Mouse (Mus musculus) adrenal gland, adult 18-20 months (tissue): ENCODE measurements around the gene Sppl2b. TPM values are rescaled to one million over a fixed set of nuclear protein-coding genes. Genes with fewer than 3 reads are reported as not detected.

ENCODE experiments used
- DNase-seq, 2 experiments: peaks; one replicate each; pipeline ENCODE4 v3.0.0; 2021 to 2022; ENCODE audit warnings: low spot score in 2 of 2
- microRNA-seq, 2 experiments: library from miRNA; unstranded; fragments of <30 nt; microRNA quantifications; one replicate each; pipeline ENCODE4 v1.2.0; 2021; ENCODE audit warnings: borderline number of aligned reads in 2 of 2
- total RNA-seq, 2 experiments: library from RNA; stranded (reverse); gene quantifications; 1 replicate in 1 of 2; 2 replicates in 1 of 2; pipeline ENCODE4 v1.2.3; 2021

Gene Sppl2b
- total RNA-seq, 2 experiments from 2014 or later, result 24.0 to 28.3 TPM

DNA sequence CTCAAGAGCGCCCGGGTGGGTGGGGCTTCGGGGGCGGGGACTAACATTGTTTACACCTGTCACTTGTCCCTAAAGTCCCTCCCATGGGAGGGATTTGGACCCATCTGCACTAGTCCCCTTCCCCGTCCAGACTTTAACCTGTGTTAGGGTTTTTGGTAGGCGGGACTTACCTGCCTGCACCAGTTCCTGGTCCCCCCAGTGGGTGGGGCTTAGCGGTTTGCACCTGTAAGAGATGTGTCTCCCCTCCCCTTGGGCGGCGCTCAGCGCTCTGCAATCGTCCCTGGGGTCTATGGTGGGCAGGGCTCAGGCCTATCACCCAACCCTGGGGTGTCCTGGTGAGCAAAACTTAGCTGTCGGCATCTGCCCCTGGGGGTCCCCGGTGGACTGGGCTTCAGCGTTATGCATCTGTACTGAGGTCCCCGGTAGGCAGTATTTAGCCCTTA lies 62.3 kb downstream of the Sppl2b start:
- DNase-seq, result no peak

DNA sequence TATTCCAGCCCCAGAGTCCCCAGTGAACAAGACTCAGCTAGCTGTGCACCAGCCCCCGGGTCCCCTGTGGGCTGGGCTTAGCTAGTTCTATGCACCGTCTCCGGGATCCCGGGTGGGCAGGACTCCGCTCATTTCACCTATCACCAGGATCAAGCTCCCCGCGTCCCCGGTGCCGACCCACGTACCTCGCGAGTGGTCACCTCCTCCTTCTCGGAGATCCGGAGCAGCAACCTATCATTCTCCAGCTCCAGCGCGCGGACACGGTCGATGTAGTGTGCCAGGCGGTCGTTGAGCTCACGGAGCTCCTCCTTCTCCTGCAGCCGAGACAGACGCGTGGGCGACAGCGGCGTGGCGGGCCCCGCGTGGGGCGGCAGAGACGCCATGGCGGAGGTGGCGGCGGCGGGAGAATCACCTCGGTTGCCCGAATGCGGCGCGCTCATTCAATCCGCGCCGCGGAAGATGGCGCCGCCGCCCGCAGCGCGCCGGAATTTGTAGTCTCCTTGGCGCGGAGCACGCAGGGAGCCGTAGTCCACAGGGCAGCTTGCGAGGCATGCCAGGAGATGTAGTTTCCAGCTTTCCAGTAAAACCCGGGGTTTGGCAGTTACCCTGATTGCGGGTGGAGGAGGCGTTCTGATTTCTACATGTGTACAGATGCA lies 62.8 kb downstream of the Sppl2b start, which contains the start of gene Lmnb2:
Lmnb2 (minus strand) TSS at position 467 of the 656 bp plus-strand sequence.
- peak; percentile 62 to 72 for DNase-seq

Small RNAs within 50 kb of the gene (microRNA-seq; reads per million reads assigned to microRNA genes)
- 3.3 to 3.7 reads per million in 2 experiments for gene Mir1982

Other genes with a start within 250 kb of the Sppl2b start
- 1 to 10 TPM; 2.6 to 3.0 TPM for gene Gm49322, start 249.3 kb upstream of the Sppl2b start, total RNA-seq
- 100 to 1,000 TPM; 134 to 140 TPM for gene Csnk1g2, start 232.4 kb upstream of the Sppl2b start, total RNA-seq
- 10 to 100 TPM; 51.4 to 58.5 TPM for gene Btbd2, start 198.2 kb upstream of the Sppl2b start, total RNA-seq
- gene Mknk2, start 177.2 kb upstream of the Sppl2b start, total RNA-seq, result 100 to 1,000 TPM; 162 to 331 TPM
- gene Mob3a, start 153.3 kb upstream of the Sppl2b start, total RNA-seq, result 10 to 100 TPM; 16.1 to 29.6 TPM
- gene Izumo4, start 153.1 kb upstream of the Sppl2b start, total RNA-seq, result 10 to 100 TPM; 11.0 to 18.0 TPM
- gene Ap3d1, start 113.0 kb upstream of the Sppl2b start, total RNA-seq, result 100 to 1,000 TPM in 1 of 2 experiments, 10 to 100 TPM in 1; 97.1 to 104 TPM
- 10 to 100 TPM; 61.0 to 66.4 TPM for gene Dot1l, start 100.1 kb upstream of the Sppl2b start, total RNA-seq
- gene Sf3a2, start 57.1 kb upstream of the Sppl2b start, total RNA-seq, result 10 to 100 TPM; 47.8 to 50.5 TPM
- 10 to 100 TPM; 69.0 to 87.2 TPM for gene Plekhj1, start 56.6 kb upstream of the Sppl2b start, total RNA-seq
- 1 to 10 TPM in 1 of 2 experiments, under 1 TPM in 1; 0.83 to 1.5 TPM for gene Amh, start 50.0 kb upstream of the Sppl2b start, total RNA-seq
- gene Jsrp1, start 41.8 kb upstream of the Sppl2b start, total RNA-seq, result 1 to 10 TPM; 4.0 to 7.3 TPM
- gene Oaz1, start 28.6 kb upstream of the Sppl2b start, total RNA-seq, result 100 to 1,000 TPM; 903 to 981 TPM
- gene Lingo3, start 11.2 kb upstream of the Sppl2b start, total RNA-seq, result 1 to 10 TPM; 4.1 to 6.3 TPM
- 10 to 100 TPM; 22.9 to 34.3 TPM for gene Lsm7, start 66 bp upstream of the Sppl2b start, total RNA-seq
- gene Tmprss9, start 16.6 kb downstream of the Sppl2b start, total RNA-seq, result under 1 TPM; 0.10 to 0.13 TPM
- gene Timm13, start 45.7 kb downstream of the Sppl2b start, total RNA-seq, result 100 to 1,000 TPM; 208 to 219 TPM
- gene Lmnb2, start 63.0 kb downstream of the Sppl2b start, total RNA-seq, result 10 to 100 TPM; 14.1 to 15.2 TPM
- gene Gadd45b, start 74.8 kb downstream of the Sppl2b start, total RNA-seq, result 10 to 100 TPM; 34.1 to 75.0 TPM
- gene Gng7, start 159.7 kb downstream of the Sppl2b start, total RNA-seq, result 10 to 100 TPM in 1 of 2 experiments, 1 to 10 TPM in 1; 7.0 to 11.1 TPM
- 1 to 10 TPM; 1.7 to 1.8 TPM for gene Diras1, start 170.4 kb downstream of the Sppl2b start, total RNA-seq
- 10 to 100 TPM; 25.6 to 44.1 TPM for gene Slc39a3, start 182.2 kb downstream of the Sppl2b start, total RNA-seq
- 100 to 1,000 TPM; 220 to 229 TPM for gene Sgta, start 204.9 kb downstream of the Sppl2b start, total RNA-seq
- gene Thop1, start 214.8 kb downstream of the Sppl2b start, total RNA-seq, result 10 to 100 TPM; 34.0 to 64.4 TPM
- 1 to 10 TPM in 1 of 2 experiments, under 1 TPM in 1; 0.93 to 1.3 TPM for gene Creb3l3, start 243.6 kb downstream of the Sppl2b start, total RNA-seq